Mouse (Mus musculus) cortical plate, adult 2 months (tissue): ENCODE data around the gene Coro6.

Experiments
- CTCF ChIP-seq: fragments of 200-500 bp; IDR thresholded peaks from 2 replicates; pipeline ENCODE4 v1.5.1; 2011; ENCODE audit warnings: mild to moderate bottlenecking, control low read depth, low read length; ENCODE audit not compliant: insufficient read depth; ENCODE audit errors: extremely low read depth
- POLR2A ChIP-seq: fragments of 200-500 bp; IDR thresholded peaks from 2 replicates; pipeline ENCODE4 v1.6.1; 2011; ENCODE audit warnings: mild to moderate bottlenecking, low read length, control low read depth; ENCODE audit not compliant: insufficient read depth; ENCODE audit errors: extremely low read depth

GRCm38 (mm10) chr11:77514832-77515636 lies 52.8 kb downstream of the Coro6 start, which contains the start of gene Abhd15:
- no peak for TF ChIP-seq POLR2A
- TF ChIP-seq CTCF: no peak
